Mouse (Mus musculus): ENCODE results near the gene Zfp947. TPM values are rescaled to one million over a fixed set of nuclear protein-coding genes. Genes with fewer than 3 reads are reported as not detected.

Gene Zfp947
- 0.30 and 0.49 TPM in 2 replicates for polyA plus RNA-seq (2021; fragmentation: Nextera tagmentation)
- long read RNA-seq, experiment 1, partial matches to known transcripts = 0 of 1 reads
- long read RNA-seq, experiment 1, other reads (novel, unspliced or antisense) = 1 of 1 reads
- long read RNA-seq, experiment 2, partial matches to known transcripts = 0 of 5 reads
- long read RNA-seq, experiment 2, other reads (novel, unspliced or antisense) = 2 of 5 reads

GRCm38 (mm10) chr17:22165722-22166294 lies at the start of gene Zfp947:
Zfp947 (minus strand) TSS chr17:22166190.

Other genes with a start within 250 kb of the Zfp947 start
- gene Zfp942, start 203.7 kb downstream of the Zfp947 start, polyA plus RNA-seq (2021; fragmentation: Nextera tagmentation) = 7.6 and 8.2 TPM in 2 replicates
- 10.3 and 10.4 TPM in 2 replicates for gene Zfp943, start 203.6 kb downstream of the Zfp947 start, polyA plus RNA-seq (2021; fragmentation: Nextera tagmentation)
- 2.0 and 2.4 TPM in 2 replicates for gene Zfp994, start 59.4 kb upstream of the Zfp947 start, polyA plus RNA-seq (2021; fragmentation: Nextera tagmentation)
- gene CT030661.1, start 148.6 kb upstream of the Zfp947 start, polyA plus RNA-seq (2021; fragmentation: Nextera tagmentation) = 4.8 and 5.0 TPM in 2 replicates
- gene Zfp944, start 195.2 kb upstream of the Zfp947 start, polyA plus RNA-seq (2021; fragmentation: Nextera tagmentation) = 6.4 and 6.6 TPM in 2 replicates
- gene Zfp758, start 195.3 kb upstream of the Zfp947 start, polyA plus RNA-seq (2021; fragmentation: Nextera tagmentation) = 4.1 and 4.2 TPM in 2 replicates

Data from layer of hippocampus, adult 6 months (tissue).